Mouse (Mus musculus): ENCODE results near the gene Hist1h4i. TPM values are rescaled to one million over a fixed set of nuclear protein-coding genes. Genes with fewer than 3 reads are reported as not detected.
"Not testable (repeated sequence)": the region's sequence is repeated elsewhere in the genome, so short reads cannot be mapped to it uniquely, and the experiment has no call there.

The Hist1h4i gene
- polyA plus RNA-seq (2014; fragmentation: Nextera tagmentation; extraction: Ambion mirVana), result 6.6 and 6.8 TPM in 2 replicates

- H3K36me3 ChIP-seq (ENCODE audit: control insufficient read depth, insufficient read depth, low read length), result not testable (repeated sequence)
- H3K4me2 ChIP-seq (ENCODE audit: low read length), result peak within 1 kb of the TSS; percentile 73
Observed at GRCm38 (mm10) chr13:22041142-22041536, at the start of gene Hist1h4i. Gene Hist1h4i (minus strand): TSS chr13:22041362.

DNA sequence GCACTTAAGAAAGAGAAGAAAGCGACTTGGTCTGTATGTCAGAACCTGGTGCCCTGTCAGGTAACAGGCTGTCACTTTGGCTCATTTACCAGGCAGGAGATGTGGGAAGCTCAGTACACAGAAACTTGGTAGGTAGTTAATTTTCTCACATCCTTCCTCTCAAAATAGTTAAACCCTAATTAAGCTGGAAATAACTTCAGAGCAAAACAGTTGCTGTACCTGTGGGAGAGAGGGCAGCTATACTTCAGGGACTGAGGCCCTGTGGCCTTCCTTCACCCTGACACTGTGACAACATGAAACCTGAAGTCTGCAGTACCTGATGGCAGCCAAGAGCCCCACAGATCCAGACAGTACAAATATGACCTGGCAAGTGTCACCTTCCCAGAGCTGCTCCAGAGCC lies 43.0 kb upstream of the Hist1h4i start, which contains the start of gene Vmn1r188:
TSS of gene Vmn1r188 (plus strand) at position 301 of the 400 bp plus-strand sequence.
- H3K4me2 ChIP-seq (ENCODE audit: low read length); DNase-seq; H3K36me3 ChIP-seq (ENCODE audit: control insufficient read depth, insufficient read depth, low read length); H3K9me3 ChIP-seq (ENCODE audit: control insufficient read depth, low read length); H3K4me3 ChIP-seq (replicated peaks; ENCODE audit: low read depth, low read length); ATAC-seq (ENCODE audit: low FRiP score, low TSS enrichment); H3K27me3 ChIP-seq (ENCODE audit: control insufficient read depth, insufficient read depth, low read length); H3K9ac ChIP-seq (replicated peaks; ENCODE audit: low read length); H3K27ac ChIP-seq (replicated peaks; ENCODE audit: low read depth, low read length); H3K4me1 ChIP-seq (ENCODE audit: control insufficient read depth, insufficient read depth, low read length): not testable (repeated sequence)
- 100% methylated on average over 1 of the region's 1 CpGs for WGBS

More at GRCm38 (mm10) chr13:22041142-22041536, at the start of gene Hist1h4i:
- H3K9ac ChIP-seq (replicated peaks; ENCODE audit: low read length), result peak within 1 kb of the TSS; percentile 47
- WGBS, result under 1% methylated on average over 24 of the region's 27 CpGs
- peak within 1 kb of the TSS; percentile 36 for H3K4me3 ChIP-seq (replicated peaks; ENCODE audit: low read depth, low read length)
- H3K27me3 ChIP-seq (ENCODE audit: control insufficient read depth, insufficient read depth, low read length); H3K9me3 ChIP-seq (ENCODE audit: control insufficient read depth, low read length): not testable (repeated sequence)
- peak within 1 kb of the TSS; percentile 81 for H3K27ac ChIP-seq (replicated peaks; ENCODE audit: low read depth, low read length)
- H3K4me1 ChIP-seq (ENCODE audit: control insufficient read depth, insufficient read depth, low read length), result peaks cover 23% of the 10 kb centered on the region
- DNase-seq (peak; percentile 96), ATAC-seq (ENCODE audit: low FRiP score, low TSS enrichment) (peak; percentile 72)

GRCm38 (mm10) chr13:22063468-22063867 lies 22.3 kb upstream of the Hist1h4i start:
- H3K27me3 ChIP-seq (ENCODE audit: control insufficient read depth, insufficient read depth, low read length), result no peaks in the 10 kb centered on the region
- WGBS, result 74% methylated on average over 1 of the region's 1 CpGs
- ATAC-seq (ENCODE audit: low FRiP score, low TSS enrichment), result no peak

DNA sequence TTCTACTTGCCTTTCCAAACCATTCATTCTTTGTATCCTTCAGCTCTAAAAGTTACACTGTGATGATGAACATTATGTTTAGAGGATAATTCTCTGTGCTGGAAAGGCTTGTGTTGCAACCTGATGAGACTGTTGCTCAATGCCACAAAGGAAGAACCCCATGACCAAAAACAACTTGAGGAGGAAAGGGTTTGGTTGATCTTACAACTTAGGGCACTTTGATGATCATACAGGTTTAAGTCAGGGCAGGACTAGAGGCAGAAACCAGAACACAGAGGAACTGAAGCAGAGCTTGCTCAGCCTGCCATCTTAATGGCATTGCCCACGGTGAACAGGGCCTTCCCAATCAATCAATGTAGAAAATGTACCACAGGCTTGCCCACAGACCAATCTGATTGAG lies 20.3 kb upstream of the Hist1h4i start:
- Histone ChIP-seq H3K9me3 (ENCODE audit: control insufficient read depth, low read length) (peaks cover 2% of the 10 kb centered on the region; the same call in 1 of the 2 replicates), H3K27ac (replicated peaks; ENCODE audit: low read depth, low read length) (no peak overlapping the region), H3K9ac (replicated peaks; ENCODE audit: low read length) (no peak overlapping the region), H3K4me2 (ENCODE audit: low read length) (no peak overlapping the region), H3K36me3 (ENCODE audit: control insufficient read depth, insufficient read depth, low read length) (no peaks in the 10 kb centered on the region), H3K27me3 (ENCODE audit: control insufficient read depth, insufficient read depth, low read length) (no peaks in the 10 kb centered on the region), H3K4me1 (ENCODE audit: control insufficient read depth, insufficient read depth, low read length) (no peaks in the 10 kb centered on the region), H3K4me3 (replicated peaks; ENCODE audit: low read depth, low read length) (no peak overlapping the region)
- DNase-seq (no peak), ATAC-seq (ENCODE audit: low FRiP score, low TSS enrichment) (no peak)
- WGBS, result 75% methylated on average over 1 of the region's 1 CpGs

More at GRCm38 (mm10) chr13:22063468-22063867, 22.3 kb upstream of the Hist1h4i start:
- Histone ChIP-seq H3K9me3 (ENCODE audit: control insufficient read depth, low read length) (peaks cover 3% of the 10 kb centered on the region; the same call in 1 of the 2 replicates), H3K27ac (replicated peaks; ENCODE audit: low read depth, low read length) (no peak overlapping the region), H3K9ac (replicated peaks; ENCODE audit: low read length) (no peak overlapping the region), H3K4me1 (ENCODE audit: control insufficient read depth, insufficient read depth, low read length) (no peaks in the 10 kb centered on the region), H3K4me2 (ENCODE audit: low read length) (no peak overlapping the region), H3K4me3 (replicated peaks; ENCODE audit: low read depth, low read length) (no peak overlapping the region), H3K36me3 (ENCODE audit: control insufficient read depth, insufficient read depth, low read length) (no peaks in the 10 kb centered on the region)
- DNase-seq, result no peak

DNA sequence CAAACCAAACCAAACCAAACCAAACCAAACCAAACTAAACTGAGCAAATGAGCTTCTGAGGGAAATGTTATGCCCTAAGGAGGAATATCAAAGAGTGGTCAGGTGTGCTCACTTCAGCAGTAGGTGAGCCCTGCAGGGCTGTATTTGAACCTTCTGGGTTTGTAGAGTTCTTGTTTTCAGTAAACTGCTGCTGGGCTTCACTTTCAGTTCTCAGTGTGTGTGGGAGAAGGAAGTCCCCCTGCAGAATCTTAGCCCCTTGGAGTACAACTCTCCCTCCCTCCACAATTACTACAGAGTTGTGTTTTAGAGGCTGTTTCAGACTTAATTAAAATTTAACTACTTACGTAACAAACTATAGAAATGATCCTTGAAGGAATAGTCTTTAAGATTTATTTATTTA lies 12.6 kb upstream of the Hist1h4i start:
- Histone ChIP-seq H3K4me3 (replicated peaks; ENCODE audit: low read depth, low read length) (no peak overlapping the region), H3K9me3 (ENCODE audit: control insufficient read depth, low read length) (no peaks in the 10 kb centered on the region), H3K36me3 (ENCODE audit: control insufficient read depth, insufficient read depth, low read length) (no peaks in the 10 kb centered on the region), H3K27me3 (ENCODE audit: control insufficient read depth, insufficient read depth, low read length) (no peaks in the 10 kb centered on the region), H3K27ac (replicated peaks; ENCODE audit: low read depth, low read length) (no peak overlapping the region), H3K4me2 (ENCODE audit: low read length) (no peak overlapping the region), H3K4me1 (ENCODE audit: control insufficient read depth, insufficient read depth, low read length) (peaks cover 4% of the 10 kb centered on the region; the same call in 1 of the 2 replicates), H3K9ac (replicated peaks; ENCODE audit: low read length) (no peak overlapping the region)
- ATAC-seq (ENCODE audit: low FRiP score, low TSS enrichment), result no peak
- no peak for DNase-seq
- 94% methylated on average over 1 of the region's 1 CpGs for WGBS

DNA sequence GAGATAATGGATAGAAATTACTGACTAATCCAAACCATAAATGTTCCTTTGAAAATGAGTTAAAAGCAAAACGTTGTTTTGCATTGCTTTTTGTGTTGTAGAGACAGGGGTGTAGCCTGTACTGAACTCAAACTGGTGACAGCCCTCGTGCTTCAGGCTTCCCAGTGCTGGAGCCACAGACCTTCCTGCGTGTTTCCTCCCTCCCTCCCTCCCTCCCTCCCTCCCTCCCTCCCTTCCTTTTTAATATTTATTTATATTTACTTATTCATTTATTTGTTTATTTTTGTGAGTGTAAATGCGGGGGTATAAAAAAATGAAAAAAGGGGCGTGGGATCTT lies 10.3 kb upstream of the Hist1h4i start:
- DNase-seq (no peak), ATAC-seq (ENCODE audit: low FRiP score, low TSS enrichment) (0 out of 2 replicates have a peak, but pooled peaks have one; percentile 32)
- 12% methylated on average over 5 of the region's 5 CpGs for WGBS
- H3K27ac ChIP-seq (replicated peaks; ENCODE audit: low read depth, low read length), result peak overlapping the region; percentile 86
- no peaks in the 10 kb centered on the region for H3K27me3 ChIP-seq (ENCODE audit: control insufficient read depth, insufficient read depth, low read length)
- peak overlapping the region; percentile 63 for H3K4me2 ChIP-seq (ENCODE audit: low read length)
- peak overlapping the region; percentile 49 for H3K4me3 ChIP-seq (replicated peaks; ENCODE audit: low read depth, low read length)
- H3K4me1 ChIP-seq (ENCODE audit: control insufficient read depth, insufficient read depth, low read length), result peaks cover 4% of the 10 kb centered on the region; the same call in 1 of the 2 replicates
- H3K9me3 ChIP-seq (ENCODE audit: control insufficient read depth, low read length), result no peaks in the 10 kb centered on the region
- no peaks in the 10 kb centered on the region for H3K36me3 ChIP-seq (ENCODE audit: control insufficient read depth, insufficient read depth, low read length)
- H3K9ac ChIP-seq (replicated peaks; ENCODE audit: low read length), result peak overlapping the region; percentile 60

GRCm38 (mm10) chr13:22050591-22051522 lies 9.7 kb upstream of the Hist1h4i start:
- peak overlapping the region; percentile 60 for H3K9ac ChIP-seq (replicated peaks; ENCODE audit: low read length)

GRCm38 (mm10) chr13:22049737-22050440 lies 8.7 kb upstream of the Hist1h4i start:
- Histone ChIP-seq H3K36me3 (ENCODE audit: control insufficient read depth, insufficient read depth, low read length) (no peaks in the 10 kb centered on the region), H3K4me3 (replicated peaks; ENCODE audit: low read depth, low read length) (peak overlapping the region; percentile 49), H3K27ac (replicated peaks; ENCODE audit: low read depth, low read length) (peak overlapping the region; percentile 86), H3K27me3 (ENCODE audit: control insufficient read depth, insufficient read depth, low read length) (no peaks in the 10 kb centered on the region), H3K9me3 (ENCODE audit: control insufficient read depth, low read length) (no peaks in the 10 kb centered on the region), H3K9ac (replicated peaks; ENCODE audit: low read length) (peak overlapping the region; percentile 60; the same call in 1 of the 2 replicates), H3K4me1 (ENCODE audit: control insufficient read depth, insufficient read depth, low read length) (peaks cover 4% of the 10 kb centered on the region; the same call in 1 of the 2 replicates), H3K4me2 (ENCODE audit: low read length) (peak overlapping the region; percentile 63)
- DNase-seq, result peak; percentile 88
- WGBS, result under 1% methylated on average over 14 of the region's 14 CpGs
- peak; percentile 38; the same call in 1 of the 2 replicates for ATAC-seq (ENCODE audit: low FRiP score, low TSS enrichment)

More at GRCm38 (mm10) chr13:22050591-22051522, 9.7 kb upstream of the Hist1h4i start:
- Histone ChIP-seq H3K36me3 (ENCODE audit: control insufficient read depth, insufficient read depth, low read length) (no peaks in the 10 kb centered on the region), H3K4me3 (replicated peaks; ENCODE audit: low read depth, low read length) (peak overlapping the region; percentile 49), H3K9me3 (ENCODE audit: control insufficient read depth, low read length) (no peaks in the 10 kb centered on the region), H3K4me2 (ENCODE audit: low read length) (peak overlapping the region; percentile 63), H3K4me1 (ENCODE audit: control insufficient read depth, insufficient read depth, low read length) (peaks cover 4% of the 10 kb centered on the region; the same call in 1 of the 2 replicates), H3K27me3 (ENCODE audit: control insufficient read depth, insufficient read depth, low read length) (no peaks in the 10 kb centered on the region), H3K27ac (replicated peaks; ENCODE audit: low read depth, low read length) (peak overlapping the region; percentile 86)
- DNase-seq, result peak; percentile 95
- under 1% methylated on average over 52 of the region's 52 CpGs for WGBS
- ATAC-seq (ENCODE audit: low FRiP score, low TSS enrichment), result peak; percentile 95
